Mouse (Mus musculus): Measurements from ENCODE around the gene Slc18a2.

Slc18a2 gene

DNA sequence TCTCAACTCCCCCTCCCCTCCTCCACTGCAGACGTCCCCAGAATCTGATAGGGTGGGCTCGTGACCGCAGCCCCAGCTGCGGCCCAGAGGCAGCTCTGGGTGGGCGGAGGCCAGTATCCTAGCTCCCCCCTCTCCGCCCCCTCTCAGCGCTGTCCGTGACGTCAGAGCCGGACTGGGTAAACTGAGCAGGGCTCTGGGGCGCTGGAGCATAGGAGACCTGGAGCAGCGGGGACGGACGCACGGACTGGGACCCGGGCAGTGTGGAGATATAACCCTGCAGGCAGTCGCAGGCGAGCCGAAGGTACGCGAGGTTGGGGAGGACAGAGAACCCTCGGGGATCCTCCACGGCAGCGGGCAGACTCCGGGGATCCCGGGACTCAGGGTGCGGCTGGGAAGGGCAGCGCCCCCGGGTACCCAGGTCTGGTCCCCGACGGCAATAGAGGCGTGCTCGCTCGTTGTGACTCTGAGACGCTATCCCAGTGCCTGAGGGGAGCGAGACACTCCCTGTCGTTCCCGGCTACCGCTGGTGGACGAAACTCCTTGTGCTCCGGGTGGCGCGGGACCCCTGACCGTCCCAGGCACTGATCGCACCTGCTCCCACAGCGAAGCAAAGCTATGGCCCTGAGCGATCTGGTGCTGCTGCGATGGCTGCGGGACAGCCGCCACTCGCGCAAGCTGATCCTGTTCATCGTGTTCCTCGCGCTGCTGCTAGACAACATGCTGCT lies at the start of gene Slc18a2:
Gene Slc18a2 (plus strand): TSS at position 179 of the 725 bp plus-strand sequence.
- no peak for DNase-seq

DNA sequence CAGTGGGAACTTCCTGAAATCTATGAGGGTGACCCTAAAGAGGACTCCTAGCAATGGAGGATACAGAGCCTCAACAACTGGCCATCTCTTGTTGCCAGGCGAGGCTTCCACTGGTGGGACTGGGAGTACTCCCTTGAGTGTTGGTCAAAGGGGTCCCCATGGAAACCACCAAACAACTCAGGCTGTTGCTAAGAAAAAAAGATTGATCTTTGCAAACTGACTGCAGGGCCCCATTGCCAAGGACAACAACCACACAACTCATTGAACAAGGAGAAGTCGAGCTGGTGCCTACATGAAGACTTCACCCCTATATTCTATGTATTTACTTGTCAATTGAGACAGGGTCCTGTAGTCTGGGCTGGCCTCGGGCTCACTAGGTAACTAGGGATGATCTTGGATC lies 43.8 kb upstream of the Slc18a2 start:
- DNase-seq, result no peak

DNA sequence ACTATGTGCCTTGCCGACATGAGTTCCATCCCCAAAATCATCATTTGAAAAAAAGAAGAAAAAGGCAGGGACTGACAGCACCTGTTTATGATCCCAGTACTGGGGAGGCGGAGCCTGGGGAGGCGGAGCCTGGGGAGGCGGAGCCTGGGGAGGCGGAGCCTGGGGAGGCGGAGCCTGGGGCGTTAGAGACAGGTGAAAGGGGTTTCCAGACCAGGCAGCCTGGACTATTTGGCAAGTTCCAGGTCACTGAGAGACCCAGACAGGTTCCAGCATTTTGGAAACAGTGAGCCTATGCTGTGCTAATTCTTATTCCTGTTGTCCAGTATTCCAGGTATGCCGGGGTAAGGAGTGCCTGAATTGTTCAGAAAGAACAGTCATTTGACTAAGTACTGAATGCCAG lies 41.7 kb upstream of the Slc18a2 start, which contains the start of gene Kcnk18:
Gene Kcnk18 (plus strand): TSS at position 224 of the 400 bp plus-strand sequence.
- DNase-seq, result no peak

DNA sequence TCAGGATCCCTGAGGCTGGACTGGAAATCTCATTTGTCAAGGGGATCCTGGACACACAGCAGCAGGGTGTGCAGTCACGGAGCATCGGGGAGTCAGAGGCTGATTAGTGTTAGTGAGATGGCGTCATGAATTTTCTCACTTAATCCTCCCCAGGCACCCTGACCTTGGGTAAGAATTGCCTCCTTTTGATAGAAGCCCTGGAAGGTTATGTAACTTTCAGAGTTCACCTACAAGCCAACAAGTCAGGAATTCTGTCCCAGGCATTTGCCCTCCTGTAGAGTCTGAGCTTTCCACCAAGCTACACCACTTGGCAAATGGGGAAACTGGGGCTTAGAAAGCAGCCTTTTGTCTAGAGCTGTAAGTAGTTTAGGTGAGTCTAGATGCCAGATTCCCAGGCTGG lies 39.6 kb upstream of the Slc18a2 start:
- no peak for DNase-seq

DNA sequence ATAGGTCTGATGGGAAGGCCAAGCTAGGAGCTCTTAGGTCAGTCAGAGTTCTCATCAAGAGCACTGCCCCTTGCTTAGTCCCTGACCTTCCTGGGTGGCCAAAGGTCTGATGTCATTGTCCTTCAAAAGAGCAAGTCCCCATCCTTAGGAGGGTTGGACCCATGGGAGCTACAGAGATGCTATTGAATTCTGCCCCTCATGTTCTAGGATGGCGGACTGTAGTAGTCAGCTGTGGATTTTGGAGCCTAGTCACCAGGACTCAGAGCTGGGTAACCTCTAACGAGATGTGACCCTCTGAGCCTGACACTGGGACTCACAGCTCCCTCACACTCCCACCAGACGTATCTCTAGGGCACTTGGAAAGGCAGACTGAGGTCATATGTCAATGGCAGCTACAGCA lies 32.3 kb upstream of the Slc18a2 start:
- DNase-seq, result no peak

DNA sequence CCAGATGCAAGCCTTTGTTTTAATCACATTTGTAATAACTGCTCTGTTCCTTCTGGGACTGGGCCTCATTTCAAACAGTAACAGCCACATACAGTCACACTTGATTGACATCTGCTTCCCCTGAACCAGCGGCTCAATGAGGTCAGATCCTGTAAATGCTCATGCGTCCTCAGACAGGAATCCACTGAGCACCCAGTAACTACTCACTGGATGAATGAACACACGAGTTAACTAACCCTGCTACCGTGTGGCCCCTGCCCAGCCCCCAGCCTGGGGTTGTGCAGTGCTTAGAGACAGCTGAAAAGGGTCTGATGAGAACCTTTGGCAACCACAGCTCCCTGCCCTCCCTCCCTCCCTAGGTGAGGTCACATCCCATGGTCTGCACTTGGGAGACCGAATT lies 27.9 kb upstream of the Slc18a2 start:
- DNase-seq, result no peak

DNA sequence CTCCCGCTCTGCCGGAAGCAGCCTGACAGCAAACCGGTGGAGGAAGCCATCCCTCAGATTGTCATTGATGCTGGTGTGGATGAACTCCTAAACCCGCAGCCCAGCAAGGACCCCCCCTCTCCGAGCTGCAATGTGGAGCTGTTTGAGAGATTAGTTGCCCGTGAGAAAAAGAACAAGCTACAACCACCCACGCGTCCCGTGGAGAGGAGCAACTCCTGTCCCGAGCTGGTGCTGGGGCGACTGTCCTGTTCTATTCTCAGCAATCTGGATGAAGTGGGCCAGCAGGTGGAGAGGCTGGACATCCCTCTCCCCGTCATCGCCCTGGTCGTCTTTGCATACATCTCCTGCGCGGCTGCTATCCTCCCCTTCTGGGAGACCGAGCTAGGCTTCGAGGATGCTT lies 25.7 kb upstream of the Slc18a2 start:
- DNase-seq, result no peak

DNA sequence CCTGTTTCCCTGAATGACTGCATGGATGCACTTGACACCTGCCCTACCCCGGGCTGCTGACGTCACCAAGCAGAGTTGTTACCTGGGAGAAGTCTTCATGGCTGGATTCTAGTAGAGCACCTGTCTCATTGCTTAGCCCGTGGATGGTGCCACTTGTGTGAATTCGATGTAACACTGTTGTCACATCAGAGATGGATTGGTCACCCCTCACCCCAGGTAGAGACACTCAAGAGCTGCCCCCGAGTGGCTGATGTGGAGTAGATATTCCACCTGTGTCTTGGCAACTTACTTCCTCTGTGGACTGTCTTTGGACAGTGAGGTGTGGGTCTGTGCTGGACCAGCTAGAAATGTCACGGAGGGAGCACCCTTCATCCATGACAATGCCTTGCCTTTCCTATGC lies 24.6 kb upstream of the Slc18a2 start:
- DNase-seq, result no peak

DNA sequence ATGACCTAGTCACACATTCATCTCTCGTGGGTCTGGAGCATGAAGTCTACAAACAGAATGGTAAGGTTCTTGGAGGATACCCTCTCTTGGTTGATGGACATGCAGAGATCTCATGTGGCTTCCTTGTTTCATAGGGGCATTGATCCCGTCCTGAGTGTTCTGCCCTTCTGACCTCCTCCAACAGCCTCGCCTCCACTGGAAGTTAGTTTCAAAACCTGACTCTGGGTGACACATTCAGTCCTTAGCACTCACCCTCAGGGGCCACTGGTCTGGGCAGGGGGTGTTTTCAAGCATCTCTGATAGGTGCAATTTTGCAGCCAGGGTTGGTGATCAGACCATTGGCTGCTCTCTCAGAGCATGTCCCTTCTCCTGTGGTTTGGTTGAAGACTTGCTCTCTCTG lies 22.1 kb upstream of the Slc18a2 start:
- DNase-seq, result no peak

DNA sequence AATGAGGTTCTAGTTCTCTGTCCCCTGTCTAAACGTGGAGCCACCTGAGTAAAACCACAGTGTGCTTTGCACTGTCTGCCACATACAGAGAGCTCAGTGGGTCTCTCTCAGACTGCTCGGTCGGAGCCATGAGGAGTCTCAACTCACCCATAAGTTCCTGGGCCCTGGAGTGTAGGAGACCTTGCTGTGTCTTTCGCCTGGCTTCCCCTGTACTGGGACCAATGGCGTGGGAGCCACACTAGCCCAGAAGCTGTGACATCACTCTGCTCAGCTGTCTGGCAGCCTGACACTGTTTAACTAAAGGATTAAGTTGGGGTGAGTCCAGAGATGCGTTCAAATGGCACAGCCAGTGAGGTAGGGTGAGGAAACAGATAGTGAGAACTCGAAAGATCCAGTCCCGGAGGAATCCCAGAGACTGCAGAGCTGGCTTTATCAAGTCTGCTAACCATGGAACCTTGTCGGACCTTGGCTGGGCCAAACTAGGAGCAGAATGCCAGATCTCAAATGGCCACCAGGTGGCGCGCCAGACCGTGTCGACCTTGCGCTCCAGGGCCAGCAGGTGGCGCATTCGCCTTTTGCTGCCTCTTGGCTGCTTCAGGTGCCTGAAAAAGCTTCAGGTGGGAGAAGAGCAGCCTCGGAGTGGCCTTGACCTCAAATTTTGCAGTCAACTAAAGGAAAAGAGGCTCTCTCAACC lies 21.4 kb upstream of the Slc18a2 start:
- DNase-seq, result peak; percentile 69

DNA sequence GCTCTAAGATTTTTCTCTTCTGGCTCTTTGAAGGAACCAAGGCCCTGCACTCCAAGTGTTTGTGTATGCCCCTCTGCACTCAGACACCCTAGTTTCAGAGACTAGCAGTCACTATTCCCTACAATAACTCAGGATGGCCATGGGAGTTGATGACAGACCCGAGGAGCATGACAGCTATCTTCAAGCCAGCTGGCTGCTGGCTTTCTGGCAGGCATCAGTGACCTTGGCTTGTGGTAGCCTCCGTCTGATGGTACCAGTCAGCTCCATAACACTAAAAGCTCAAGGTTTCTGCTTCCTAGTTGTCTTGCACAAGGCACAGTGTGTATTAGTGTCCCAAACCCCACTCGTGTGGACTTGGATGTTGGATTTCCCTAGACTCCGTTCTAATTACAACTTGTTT lies 18.7 kb upstream of the Slc18a2 start:
- no peak for DNase-seq

DNA sequence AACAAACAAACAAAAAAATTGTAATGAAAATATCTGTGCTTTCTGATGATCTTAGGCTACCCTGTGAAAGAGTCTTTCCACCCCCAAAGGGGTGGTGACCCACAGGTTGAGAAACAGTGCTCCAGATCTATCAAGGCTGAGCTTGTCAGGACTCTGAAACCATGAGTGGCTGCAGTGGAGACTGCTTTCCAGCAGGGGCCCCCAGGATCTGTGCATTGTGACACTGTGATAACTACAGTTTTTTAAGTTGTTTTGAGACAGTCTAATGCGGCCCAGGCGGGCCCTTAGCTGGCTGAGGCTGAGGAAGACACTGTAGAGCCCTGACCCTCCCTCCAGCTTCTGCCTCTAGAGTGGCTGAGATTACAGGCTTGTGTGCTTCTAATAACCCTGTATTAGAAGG lies 17.6 kb upstream of the Slc18a2 start:
- DNase-seq, result no peak

DNA sequence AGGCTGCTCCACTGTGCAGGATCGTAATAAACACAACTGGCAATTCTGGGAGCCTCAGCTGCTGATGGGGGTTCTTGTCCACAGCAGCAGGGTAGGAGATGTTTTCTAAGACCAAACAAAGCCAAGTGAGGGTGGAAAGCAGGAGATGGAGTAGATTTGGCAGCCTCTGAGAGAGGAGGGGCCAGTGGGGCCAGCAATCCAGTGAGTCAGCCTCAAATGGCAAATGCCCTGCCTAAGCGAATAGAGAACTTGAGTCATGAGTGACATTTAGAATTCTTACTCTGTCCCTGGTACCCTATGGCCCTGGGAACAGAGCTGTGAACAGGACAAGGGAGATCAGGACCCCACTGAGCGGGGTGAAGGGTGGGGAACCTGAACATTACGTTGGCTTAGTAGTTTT lies 12.6 kb upstream of the Slc18a2 start:
- DNase-seq, result no peak

DNA sequence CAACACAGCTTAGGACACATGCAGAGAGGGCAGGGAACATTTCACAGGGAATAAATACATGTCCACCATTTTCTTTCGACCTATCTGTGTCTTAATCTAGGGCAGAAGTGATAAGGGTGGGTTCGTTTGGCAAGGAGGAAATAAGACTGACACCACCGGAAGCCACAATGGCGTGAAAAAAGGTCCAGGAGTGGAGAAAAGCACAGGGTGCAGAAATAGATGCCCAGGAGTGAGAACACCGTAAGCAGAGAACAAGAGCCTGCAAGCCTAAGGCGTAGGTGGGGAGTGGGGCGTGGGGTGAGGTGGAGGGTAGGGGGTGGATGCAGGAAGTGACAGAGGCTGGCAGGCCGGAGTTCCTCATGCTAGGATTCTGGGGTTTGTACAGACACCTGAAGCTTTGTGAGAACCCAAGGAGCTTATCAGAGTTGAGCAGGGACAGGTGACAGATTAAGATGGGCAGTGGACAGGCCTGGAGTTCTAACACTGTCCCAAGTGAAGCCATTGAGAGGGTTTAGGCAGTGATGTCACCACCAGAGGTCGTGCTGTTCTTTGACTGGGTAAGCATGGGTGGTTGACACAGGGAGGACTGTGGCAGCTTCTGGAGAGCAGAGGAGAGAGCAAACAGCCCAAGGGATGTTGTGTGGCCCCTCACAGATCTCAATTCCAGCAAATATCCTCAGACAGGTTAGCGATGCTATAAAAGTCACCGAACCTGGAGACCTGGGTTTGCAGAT lies 12.0 kb upstream of the Slc18a2 start:
- no peak for DNase-seq

DNA sequence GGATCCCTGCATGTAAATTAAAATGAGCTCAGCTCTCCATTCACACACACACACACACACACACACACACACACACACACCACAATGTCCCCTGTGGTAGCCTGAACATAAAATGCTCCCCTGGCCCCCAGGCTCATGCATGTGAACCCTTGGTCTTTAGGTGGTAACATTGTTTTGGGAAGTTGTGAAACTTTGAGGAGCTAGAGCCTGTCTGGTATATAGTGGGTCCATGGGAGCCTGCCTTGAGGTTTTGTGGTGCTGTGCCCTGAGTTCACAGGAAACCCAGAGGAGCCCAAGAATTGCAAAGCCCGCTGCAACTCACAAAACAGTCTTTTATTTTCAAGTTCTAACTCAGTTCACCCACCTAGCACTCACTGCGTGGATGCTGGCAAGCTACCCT lies 8.0 kb upstream of the Slc18a2 start:
- no peak for DNase-seq

DNA sequence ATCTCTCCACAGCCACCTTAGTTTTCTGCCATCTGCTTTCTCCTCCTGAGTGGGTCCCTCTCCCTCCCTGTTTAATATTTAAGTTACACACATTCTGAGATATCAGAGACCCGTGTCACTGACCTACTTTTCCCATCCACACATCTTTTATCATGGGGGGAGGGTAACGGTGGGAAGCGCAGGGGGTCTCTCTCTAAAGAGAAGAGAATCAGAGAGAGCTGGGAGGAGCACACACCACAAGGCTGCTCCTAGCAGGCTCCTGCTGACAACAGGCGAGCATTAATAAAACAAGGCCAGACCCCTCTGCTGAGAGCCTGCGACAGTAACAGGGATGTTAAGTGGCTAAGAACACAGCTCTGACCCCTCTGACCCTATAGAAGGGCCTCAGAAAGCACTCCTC lies 1.1 kb upstream of the Slc18a2 start:
- DNase-seq, result no peak

DNA sequence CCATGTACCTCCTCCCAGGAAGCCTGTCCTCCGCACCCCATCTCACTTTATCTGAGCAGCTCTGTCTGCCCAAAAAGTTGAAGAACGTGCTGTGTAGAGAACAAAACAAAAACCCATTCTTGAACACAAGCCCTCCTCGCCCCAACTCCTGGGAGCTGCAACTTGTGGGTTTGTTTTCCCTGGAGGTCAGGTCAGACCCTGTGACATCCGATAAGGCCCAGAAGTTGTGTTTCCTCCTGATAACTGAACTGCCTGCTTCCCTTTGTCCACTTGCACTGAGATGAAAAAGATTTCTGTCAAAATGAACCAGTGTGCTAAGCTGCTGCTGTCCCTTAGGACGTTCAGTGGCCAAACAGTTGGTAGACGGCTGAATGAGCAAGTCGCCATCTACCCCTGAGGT lies 908 bp downstream of the Slc18a2 start:
- no peak for DNase-seq

DNA sequence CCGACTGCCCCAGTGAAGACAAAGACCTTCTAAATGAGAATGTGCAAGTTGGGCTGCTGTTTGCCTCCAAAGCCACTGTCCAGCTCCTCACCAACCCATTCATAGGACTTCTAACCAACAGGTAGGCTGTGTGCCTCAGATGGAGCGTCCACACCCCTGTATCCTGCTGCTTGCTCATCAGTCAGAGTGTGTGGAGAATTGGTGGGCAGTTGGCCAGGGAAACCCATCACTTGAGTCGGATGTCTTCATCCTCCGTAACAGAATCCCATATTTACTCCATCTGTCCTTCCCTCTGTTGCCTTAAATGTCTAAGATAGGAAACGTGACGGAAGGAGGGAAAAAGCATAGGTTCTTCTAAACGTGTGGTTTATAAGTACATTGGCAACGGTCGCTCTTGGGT lies 2.5 kb downstream of the Slc18a2 start:
- no peak for DNase-seq

DNA sequence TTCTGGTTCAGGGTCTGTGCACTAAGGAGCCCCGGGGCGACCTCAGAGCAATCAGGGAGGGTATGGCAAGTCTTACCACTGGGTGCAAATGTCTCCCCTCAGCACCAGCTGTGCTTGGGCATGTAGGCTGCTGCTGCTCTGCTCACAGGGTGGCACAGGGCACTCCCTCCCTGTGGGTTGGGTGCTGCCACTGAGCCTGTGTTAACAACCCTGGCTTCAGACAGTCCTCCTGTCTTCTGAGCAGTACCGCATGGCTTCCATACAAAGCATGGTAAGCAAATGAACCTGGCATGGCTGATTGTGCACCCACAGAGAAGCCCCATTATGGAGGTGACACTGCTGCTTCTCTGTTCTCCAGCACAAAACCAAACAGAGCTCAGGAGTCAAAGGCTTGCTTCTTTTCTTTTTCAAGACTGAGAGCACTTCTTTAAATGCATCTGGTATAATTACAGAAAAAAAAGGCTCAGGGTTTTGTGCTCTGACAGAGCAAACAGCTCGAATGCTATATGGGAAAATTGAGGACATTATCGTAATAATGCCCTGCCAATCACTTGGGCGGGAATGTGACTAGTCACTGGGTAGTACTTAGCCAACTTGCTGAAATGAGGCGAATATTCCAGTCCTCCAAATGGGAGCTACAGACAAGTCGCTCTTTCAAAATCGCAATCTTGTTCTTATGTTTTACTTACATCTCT lies 4.3 kb downstream of the Slc18a2 start:
- no peak for DNase-seq

DNA sequence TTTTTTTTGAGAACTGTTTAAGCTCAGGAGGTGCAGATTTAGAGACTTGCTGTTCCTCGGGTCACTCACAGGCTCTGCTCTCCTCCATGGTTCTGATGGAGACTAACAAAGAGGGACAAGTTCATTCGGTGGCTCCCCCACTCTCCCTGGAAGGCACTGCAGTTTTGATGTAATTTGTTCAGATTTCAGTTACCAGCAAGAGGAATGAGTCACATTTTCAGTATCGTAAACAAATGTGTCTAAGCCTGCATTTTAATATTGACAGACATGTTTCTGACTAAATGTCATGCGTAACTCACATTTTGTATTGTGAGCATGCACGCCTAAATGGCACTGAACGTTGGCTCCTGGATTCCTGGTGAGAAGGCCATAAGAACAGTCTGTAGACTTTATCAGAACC lies 5.2 kb downstream of the Slc18a2 start:
- DNase-seq, result no peak

DNA sequence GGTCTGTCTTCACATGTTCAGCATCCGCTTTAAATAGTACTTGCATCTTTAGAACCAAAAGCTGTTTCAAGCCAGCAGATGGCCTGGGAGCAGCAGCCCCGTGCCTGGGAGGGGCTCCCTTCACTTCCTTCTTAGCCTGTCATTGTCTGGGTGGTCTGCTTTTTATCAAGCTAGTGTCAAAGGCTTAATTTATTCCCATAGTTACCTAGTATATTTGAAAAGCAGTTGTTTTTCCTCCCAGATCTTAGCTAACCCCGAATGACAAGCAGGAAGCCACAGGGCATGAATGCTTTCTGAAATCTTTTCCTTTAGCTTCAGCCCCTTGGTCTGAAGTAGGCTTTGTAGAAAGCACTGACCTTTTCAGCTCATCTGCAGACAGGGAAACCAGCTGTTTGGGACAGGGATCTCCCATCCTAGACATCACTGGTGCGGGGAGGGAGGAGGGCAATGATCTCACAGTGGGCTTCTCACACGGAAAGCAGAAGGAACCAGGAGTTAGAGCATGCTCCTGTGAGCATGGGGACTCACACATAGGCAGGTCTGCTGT lies 6.8 kb downstream of the Slc18a2 start:
- DNase-seq, result no peak

DNA sequence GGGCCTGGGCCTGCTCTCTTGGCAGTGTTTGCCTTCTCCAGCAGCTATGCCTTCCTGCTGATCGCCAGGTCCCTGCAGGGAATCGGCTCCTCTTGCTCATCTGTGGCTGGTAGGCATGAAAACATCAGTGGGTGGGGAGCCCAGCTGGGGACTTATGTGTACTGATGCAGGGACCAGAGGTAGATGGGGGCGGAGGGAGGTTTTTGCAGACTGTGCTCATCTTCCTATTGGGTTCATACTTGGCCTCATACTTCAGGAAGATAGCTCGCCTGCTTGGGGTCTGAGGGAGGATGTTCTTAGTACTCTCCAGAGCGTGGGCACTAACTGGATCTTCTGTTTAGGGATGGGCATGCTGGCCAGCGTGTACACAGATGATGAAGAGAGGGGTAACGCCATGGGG lies 12.5 kb downstream of the Slc18a2 start:
- DNase-seq, result no peak

DNA sequence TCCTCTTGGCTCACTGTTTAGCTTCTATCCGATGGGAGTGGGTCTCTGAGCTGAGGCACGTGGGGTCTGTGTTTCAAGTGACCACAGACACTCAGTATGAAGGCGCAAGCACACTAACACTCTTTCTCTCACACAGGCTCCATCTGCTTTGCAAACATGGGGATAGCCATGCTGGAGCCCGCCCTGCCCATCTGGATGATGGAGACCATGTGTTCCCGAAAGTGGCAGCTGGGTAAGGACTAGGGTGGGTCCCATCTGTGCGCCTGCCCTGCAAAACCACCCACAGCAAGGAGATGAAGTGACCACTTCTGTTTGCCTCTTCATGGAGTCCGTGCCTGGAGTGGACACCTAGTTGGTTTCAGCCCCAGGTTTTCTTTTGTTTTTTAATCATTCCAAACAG lies 15.7 kb downstream of the Slc18a2 start:
- DNase-seq, result no peak
